Mouse (Mus musculus): ENCODE data around the gene Radil.
A peak's percentile ranks its signal among the peaks of the same experiment; 100 is the strongest.

The Radil gene

GRCm38 (mm10) chr5:142478829-142479435, 72.0 kb downstream of the Radil start:
- DNase-seq (ENCODE audit: low spot score): peak; percentile 83

- no peak for DNase-seq (ENCODE audit: low spot score)
Measured at GRCm38 (mm10) chr5:142477866-142478615, 72.9 kb downstream of the Radil start.

- DNase-seq (ENCODE audit: low spot score): no peak
Measured at GRCm38 (mm10) chr5:142477346-142477745, 73.6 kb downstream of the Radil start.

GRCm38 (mm10) chr5:142475669-142476068, 75.2 kb downstream of the Radil start:
- no peak for DNase-seq (ENCODE audit: low spot score)

GRCm38 (mm10) chr5:142473696-142474095, 77.2 kb downstream of the Radil start:
- DNase-seq (ENCODE audit: low spot score): no peak

GRCm38 (mm10) chr5:142469796-142470195, 81.1 kb downstream of the Radil start:
- DNase-seq (ENCODE audit: low spot score): no peak

GRCm38 (mm10) chr5:142468375-142468774, 82.5 kb downstream of the Radil start:
- no peak for DNase-seq (ENCODE audit: low spot score)

- peak; percentile 93 for DNase-seq (ENCODE audit: low spot score)
Measured at GRCm38 (mm10) chr5:142463461-142464454, 87.1 kb downstream of the Radil start, which contains the start of gene Ap5z1. Gene Ap5z1 (plus strand): TSS chr5:142463944.

GRCm38 (mm10) chr5:142463011-142463410, 87.9 kb downstream of the Radil start:
- no peak for DNase-seq (ENCODE audit: low spot score)

- no peak for DNase-seq (ENCODE audit: low spot score)
Measured at GRCm38 (mm10) chr5:142462641-142462948, 88.3 kb downstream of the Radil start.

- no peak for DNase-seq (ENCODE audit: low spot score)
Measured at GRCm38 (mm10) chr5:142461942-142462640, 88.8 kb downstream of the Radil start.

GRCm38 (mm10) chr5:142459834-142460233, 91.1 kb downstream of the Radil start:
- DNase-seq (ENCODE audit: low spot score): no peak

GRCm38 (mm10) chr5:142458791-142459557, 91.9 kb downstream of the Radil start:
- no peak for DNase-seq (ENCODE audit: low spot score)

- DNase-seq (ENCODE audit: low spot score): no peak
Measured at GRCm38 (mm10) chr5:142457345-142457744, 93.6 kb downstream of the Radil start.

GRCm38 (mm10) chr5:142456318-142456717, 94.6 kb downstream of the Radil start:
- no peak for DNase-seq (ENCODE audit: low spot score)

- no peak for DNase-seq (ENCODE audit: low spot score)
Measured at GRCm38 (mm10) chr5:142453742-142454141, 97.2 kb downstream of the Radil start.

- DNase-seq (ENCODE audit: low spot score): no peak
Measured at GRCm38 (mm10) chr5:142451759-142452158, 99.1 kb downstream of the Radil start.

- no peak for DNase-seq (ENCODE audit: low spot score)
Measured at GRCm38 (mm10) chr5:142450846-142451245, 100.1 kb downstream of the Radil start.

GRCm38 (mm10) chr5:142448623-142449022, 102.3 kb downstream of the Radil start:
- no peak for DNase-seq (ENCODE audit: low spot score)

GRCm38 (mm10) chr5:142448076-142448475, 102.8 kb downstream of the Radil start:
- DNase-seq (ENCODE audit: low spot score): peak; percentile 80

- no peak for DNase-seq (ENCODE audit: low spot score)
Measured at GRCm38 (mm10) chr5:142445709-142446108, 105.2 kb downstream of the Radil start.
